Mouse (Mus musculus): ENCODE results near the gene Tspan18. TPM values are rescaled to one million over a fixed set of nuclear protein-coding genes. Genes with fewer than 3 reads are reported as not detected.

Tspan18 gene
- polyA plus RNA-seq, 1 experiment = 14.1 TPM

DNA sequence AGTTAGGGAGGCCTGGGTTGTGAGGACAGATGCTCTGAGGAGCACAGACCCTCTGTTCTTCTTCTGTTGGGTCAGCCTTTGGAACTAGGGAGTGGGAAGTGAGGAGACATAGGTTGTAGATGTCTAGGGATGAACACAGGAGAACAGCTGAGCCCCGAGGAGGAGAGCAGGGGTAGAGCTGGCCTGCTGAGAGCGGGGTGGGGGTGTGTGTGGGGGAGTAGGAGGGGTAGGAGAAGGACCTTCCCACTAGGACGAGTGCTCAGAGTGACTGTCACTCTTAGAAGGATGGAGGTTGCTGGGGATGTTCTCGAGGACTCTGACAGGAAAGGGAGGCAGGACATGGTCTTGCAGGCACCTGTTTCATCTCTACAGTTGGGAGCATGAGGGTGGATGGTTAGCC lies 140.5 kb downstream of the Tspan18 start:
- Histone ChIP-seq H3K36me3 (ENCODE audit: control insufficient read depth, insufficient read depth, low read length) (no peaks in the 10 kb centered on the region), H3K4me3 (ENCODE audit: low read depth, low read length) (no peak overlapping the region), H3K4me1 (ENCODE audit: control insufficient read depth, insufficient read depth, insufficient read length, low read length) (peaks cover 24% of the 10 kb centered on the region), H3K27ac (ENCODE audit: insufficient read depth, low read depth, low read length) (no peak overlapping the region), H3K27me3 (ENCODE audit: control insufficient read depth, insufficient read depth, low read length) (no peaks in the 10 kb centered on the region)
- WGBS = 62% methylated on average over 4 of the region's 4 CpGs
- TF ChIP-seq CTCF (IDR thresholded peaks at IDR 0.05; ENCODE audit: extremely low read depth, insufficient read length, insufficient replicate concordance, low read depth, low read length) = no peak
- no peak for TF ChIP-seq POLR2A (IDR thresholded peaks at IDR 0.05; ENCODE audit: low read depth, low read length)

DNA sequence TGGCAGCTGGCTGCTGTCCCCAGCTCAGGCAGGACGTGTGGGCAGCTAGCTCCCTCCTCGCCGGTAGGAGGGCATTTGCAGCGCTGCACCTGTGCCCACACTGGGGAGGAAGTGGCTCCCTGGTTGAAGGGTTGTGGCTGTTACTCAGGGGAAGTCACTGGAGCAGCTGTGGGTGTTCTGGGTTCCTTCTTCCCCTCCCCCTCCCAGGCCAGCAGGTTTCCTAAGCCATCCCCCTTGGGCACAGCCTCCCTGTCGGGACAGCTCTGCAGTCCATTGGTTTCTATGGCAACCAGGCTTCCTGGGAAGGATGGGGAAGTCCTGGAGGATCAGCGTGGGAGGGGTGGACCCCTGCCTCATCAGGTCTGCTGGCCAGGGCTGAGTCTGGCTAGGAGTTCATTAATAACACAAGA lies 141.6 kb downstream of the Tspan18 start:
- H3K27me3 ChIP-seq (ENCODE audit: control insufficient read depth, insufficient read depth, low read length) = no peaks in the 10 kb centered on the region
- whole genome bisulfite sequencing = 38% methylated on average over 6 of the region's 6 CpGs
- no peak overlapping the region for H3K4me3 ChIP-seq (ENCODE audit: low read depth, low read length)
- no peak for TF ChIP-seq CTCF (IDR thresholded peaks at IDR 0.05; ENCODE audit: extremely low read depth, insufficient read length, insufficient replicate concordance, low read depth, low read length)
- TF ChIP-seq POLR2A (IDR thresholded peaks at IDR 0.05; ENCODE audit: low read depth, low read length) = no peak
- H3K4me1 ChIP-seq (ENCODE audit: control insufficient read depth, insufficient read depth, insufficient read length, low read length) = peaks cover 24% of the 10 kb centered on the region
- peak overlapping the region; percentile 65 for H3K27ac ChIP-seq (ENCODE audit: insufficient read depth, low read depth, low read length)
- no peaks in the 10 kb centered on the region for H3K36me3 ChIP-seq (ENCODE audit: control insufficient read depth, insufficient read depth, low read length)

DNA sequence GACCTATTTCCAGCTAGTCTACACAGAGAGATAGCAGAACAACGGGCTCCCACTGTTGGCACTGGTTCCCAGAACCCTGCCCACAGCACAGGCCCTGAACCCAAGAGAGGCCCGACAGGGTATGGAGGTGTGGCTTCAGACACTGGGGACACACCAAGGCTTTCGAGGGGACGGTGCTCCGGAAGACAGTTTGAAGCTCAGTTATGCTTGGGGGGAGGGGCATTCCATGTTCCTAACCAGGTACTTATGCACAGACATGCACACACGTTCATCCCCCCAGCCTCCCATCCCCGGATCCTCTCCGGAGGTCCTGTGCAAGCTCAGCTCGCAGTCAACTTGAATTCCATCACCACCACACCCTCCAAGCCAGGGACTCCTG lies 142.1 kb downstream of the Tspan18 start:
- peak overlapping the region; percentile 65 for H3K27ac ChIP-seq (ENCODE audit: insufficient read depth, low read depth, low read length)
- no peak for TF ChIP-seq CTCF (IDR thresholded peaks at IDR 0.05; ENCODE audit: extremely low read depth, insufficient read length, insufficient replicate concordance, low read depth, low read length)
- TF ChIP-seq POLR2A (IDR thresholded peaks at IDR 0.05; ENCODE audit: low read depth, low read length) = no peak
- H3K27me3 ChIP-seq (ENCODE audit: control insufficient read depth, insufficient read depth, low read length) = no peaks in the 10 kb centered on the region
- no peak overlapping the region for H3K4me3 ChIP-seq (ENCODE audit: low read depth, low read length)
- 48% methylated on average over 9 of the region's 9 CpGs for WGBS
- H3K4me1 ChIP-seq (ENCODE audit: control insufficient read depth, insufficient read depth, insufficient read length, low read length) = peaks cover 24% of the 10 kb centered on the region
- H3K36me3 ChIP-seq (ENCODE audit: control insufficient read depth, insufficient read depth, low read length) = no peaks in the 10 kb centered on the region

DNA sequence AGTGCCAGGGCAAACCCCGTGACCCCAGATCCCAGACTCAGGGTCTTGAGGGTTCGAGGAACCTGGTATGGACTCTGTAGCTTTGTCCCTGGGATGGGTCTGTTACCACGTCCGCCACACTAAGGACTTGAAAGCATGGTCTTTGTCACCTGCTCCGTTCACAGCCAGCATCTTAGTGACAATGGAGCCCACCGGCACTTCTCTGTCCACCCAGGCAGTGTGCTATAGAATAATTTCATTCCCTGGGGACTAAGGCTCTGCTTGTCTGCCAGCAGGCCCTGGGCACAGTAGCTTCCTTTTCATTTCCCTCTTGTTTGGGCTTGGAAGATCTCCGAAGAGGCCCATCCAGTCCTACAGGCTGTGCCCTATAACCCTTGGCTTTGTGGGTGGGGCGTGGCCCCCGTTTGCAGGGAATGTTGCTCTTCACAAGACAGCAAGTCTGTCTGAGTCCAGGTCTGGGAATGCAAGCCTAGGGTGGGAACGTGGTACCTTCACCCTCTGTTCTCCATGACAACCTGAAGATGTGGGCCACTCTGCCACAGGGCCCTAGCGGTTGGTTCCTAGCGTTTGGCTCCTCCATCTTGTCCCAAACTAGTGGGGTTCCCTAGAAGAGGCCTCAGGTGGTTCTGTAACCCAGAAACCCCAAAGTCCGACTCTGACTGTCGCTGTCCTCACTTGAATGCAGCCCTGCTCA lies 142.7 kb downstream of the Tspan18 start:
- peak overlapping the region; percentile 2; the same call in 1 of the 2 replicates for H3K27ac ChIP-seq (ENCODE audit: insufficient read depth, low read depth, low read length)
- peaks cover 24% of the 10 kb centered on the region for H3K4me1 ChIP-seq (ENCODE audit: control insufficient read depth, insufficient read depth, insufficient read length, low read length)
- no peak for TF ChIP-seq CTCF (IDR thresholded peaks at IDR 0.05; ENCODE audit: extremely low read depth, insufficient read length, insufficient replicate concordance, low read depth, low read length)
- 75% methylated on average over 14 of the region's 14 CpGs for WGBS
- H3K4me3 ChIP-seq (ENCODE audit: low read depth, low read length) = no peak overlapping the region
- no peaks in the 10 kb centered on the region for H3K36me3 ChIP-seq (ENCODE audit: control insufficient read depth, insufficient read depth, low read length)
- H3K27me3 ChIP-seq (ENCODE audit: control insufficient read depth, insufficient read depth, low read length) = no peaks in the 10 kb centered on the region

DNA sequence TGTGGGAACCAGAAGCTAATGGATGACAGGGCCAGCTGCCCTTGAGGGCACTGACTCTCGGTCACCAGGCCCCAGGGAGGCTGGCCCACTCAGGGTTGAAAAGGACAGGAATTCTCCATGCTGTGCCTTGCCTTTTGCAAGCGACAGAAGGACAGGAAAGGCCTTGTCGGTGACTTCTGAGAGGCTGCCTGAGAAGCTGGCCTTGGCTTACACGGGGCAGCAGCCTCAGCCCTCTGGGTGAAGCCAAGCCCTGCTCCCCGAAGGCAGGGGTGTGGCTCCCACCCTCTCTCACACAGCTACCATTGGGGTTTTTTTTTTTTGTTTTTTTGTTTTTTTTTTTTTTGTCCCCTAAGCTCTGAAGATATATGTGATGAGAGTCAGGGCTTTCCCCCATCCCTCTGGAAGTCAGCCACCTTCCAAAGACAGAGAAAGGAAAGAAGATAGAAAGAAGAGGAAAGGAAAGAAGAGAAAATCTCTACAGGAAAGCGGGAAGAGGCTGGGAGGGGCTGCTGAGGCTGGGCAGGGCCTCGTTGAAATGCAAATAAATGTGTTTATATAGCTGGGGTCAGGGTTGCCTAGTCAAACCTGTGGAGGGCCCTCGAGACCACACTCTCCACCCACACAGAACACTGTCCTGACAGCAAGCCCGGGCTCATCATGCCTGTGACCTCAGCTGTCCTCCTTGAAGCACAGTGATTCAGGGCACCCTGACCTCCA lies 143.4 kb downstream of the Tspan18 start:
- H3K27ac ChIP-seq (ENCODE audit: insufficient read depth, low read depth, low read length) = peak overlapping the region; percentile 2; the same call in 1 of the 2 replicates
- WGBS = 29% methylated on average over 9 of the region's 9 CpGs
- H3K4me3 ChIP-seq (ENCODE audit: low read depth, low read length) = no peak overlapping the region
- no peaks in the 10 kb centered on the region for H3K36me3 ChIP-seq (ENCODE audit: control insufficient read depth, insufficient read depth, low read length)
- H3K4me1 ChIP-seq (ENCODE audit: control insufficient read depth, insufficient read depth, insufficient read length, low read length) = peaks cover 27% of the 10 kb centered on the region
- H3K27me3 ChIP-seq (ENCODE audit: control insufficient read depth, insufficient read depth, low read length) = no peaks in the 10 kb centered on the region
- TF ChIP-seq POLR2A (IDR thresholded peaks at IDR 0.05; ENCODE audit: low read depth, low read length) = no peak
- TF ChIP-seq CTCF (IDR thresholded peaks at IDR 0.05; ENCODE audit: extremely low read depth, insufficient read length, insufficient replicate concordance, low read depth, low read length) = no peak

DNA sequence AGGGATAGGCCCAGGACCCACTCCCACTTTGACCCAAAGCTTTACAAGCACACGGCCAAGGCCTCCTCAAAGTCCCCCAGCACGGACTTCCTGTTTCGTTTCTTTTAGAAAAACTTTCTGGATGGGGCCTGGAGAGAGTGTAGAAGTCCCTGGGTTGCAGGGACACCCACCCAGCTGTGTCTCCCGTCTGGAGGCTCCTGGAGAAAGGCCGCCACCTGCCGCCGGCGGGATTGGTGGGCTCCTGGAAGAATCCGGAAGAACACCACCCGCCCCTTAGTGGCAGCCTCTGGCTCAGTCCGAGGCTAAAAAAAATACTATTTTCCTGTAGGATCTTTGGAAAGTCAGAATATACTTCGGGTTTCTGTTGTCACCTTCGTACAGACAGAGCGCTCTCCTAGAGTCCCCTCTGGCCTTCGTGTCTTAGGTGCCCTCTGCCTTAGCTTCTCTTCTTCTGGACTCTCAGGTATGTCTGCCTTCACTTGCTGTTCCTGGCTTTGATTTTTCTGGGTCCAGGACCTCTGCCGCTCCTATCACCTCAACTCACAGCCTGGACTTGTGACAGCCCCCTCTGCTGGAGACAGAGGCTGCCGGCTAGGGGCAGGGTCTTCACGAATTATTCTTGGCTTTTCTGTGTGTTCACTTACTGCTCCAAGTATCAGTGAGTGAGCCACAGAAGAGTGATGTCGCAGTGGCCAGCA lies 145.4 kb downstream of the Tspan18 start:
- TF ChIP-seq CTCF (IDR thresholded peaks at IDR 0.05; ENCODE audit: extremely low read depth, insufficient read length, insufficient replicate concordance, low read depth, low read length) (peak; percentile 35; the same call in 1 of the 2 replicates), POLR2A (IDR thresholded peaks at IDR 0.05; ENCODE audit: low read depth, low read length) (no peak; the same call in 1 of the 2 replicates)
- H3K36me3 ChIP-seq (ENCODE audit: control insufficient read depth, insufficient read depth, low read length) = no peaks in the 10 kb centered on the region
- H3K4me1 ChIP-seq (ENCODE audit: control insufficient read depth, insufficient read depth, insufficient read length, low read length) = peaks cover 28% of the 10 kb centered on the region
- H3K27me3 ChIP-seq (ENCODE audit: control insufficient read depth, insufficient read depth, low read length) = no peaks in the 10 kb centered on the region
- peak overlapping the region; percentile 71 for H3K4me3 ChIP-seq (ENCODE audit: low read depth, low read length)
- 14% methylated on average over 19 of the region's 19 CpGs for WGBS
- H3K27ac ChIP-seq (ENCODE audit: insufficient read depth, low read depth, low read length) = peak overlapping the region; percentile 1; the same call in 1 of the 2 replicates
